Mouse (Mus musculus) R1 (cell line): ENCODE data around the gene Prss53.

Experiments used
- DNase-seq: peaks from one replicate; pipeline ENCODE4 v3.0.0-alpha.2; 2018; ENCODE audit warnings: low read depth, low spot score

The Prss53 gene

GRCm38 (mm10) chr7:127890798-127891197, at the start of gene Prss53:
TSS of gene Prss53 (minus strand) at chr7:127890970.
- no peak for DNase-seq

GRCm38 (mm10) chr7:127936216-127936884, 45.6 kb upstream of the Prss53 start:
- DNase-seq = peak; percentile 25

- peak; percentile 82 for DNase-seq
These were observed 45.0 kb upstream of the Prss53 start for GRCm38 (mm10) chr7:127935748-127936159.

- DNase-seq = peak; percentile 98
These were observed 44.4 kb upstream of the Prss53 start for GRCm38 (mm10) chr7:127935028-127935722.

- no peak for DNase-seq
These were observed 43.3 kb upstream of the Prss53 start for GRCm38 (mm10) chr7:127934075-127934474.

GRCm38 (mm10) chr7:127932273-127933031, 41.7 kb upstream of the Prss53 start:
- peak; percentile 93 for DNase-seq

- peak; percentile 86 for DNase-seq
These were observed 40.8 kb upstream of the Prss53 start for GRCm38 (mm10) chr7:127931351-127932135.

- no peak for DNase-seq
These were observed 39.9 kb upstream of the Prss53 start for GRCm38 (mm10) chr7:127930636-127931035.

- peak; percentile 47 for DNase-seq
These were observed 39.2 kb upstream of the Prss53 start, which contains the start of gene Prss8 for GRCm38 (mm10) chr7:127929923-127930322. TSS of gene Prss8 (minus strand) at chr7:127930104.

GRCm38 (mm10) chr7:127928596-127928995, 37.8 kb upstream of the Prss53 start:
- DNase-seq = peak; percentile 35

- DNase-seq = no peak
These were observed 37.0 kb upstream of the Prss53 start for GRCm38 (mm10) chr7:127927726-127928125.

- DNase-seq = peak; percentile 20
These were observed 36.1 kb upstream of the Prss53 start for GRCm38 (mm10) chr7:127926846-127927245.

- no peak for DNase-seq
These were observed 35.3 kb upstream of the Prss53 start for GRCm38 (mm10) chr7:127926066-127926465.

GRCm38 (mm10) chr7:127925252-127925651, 34.5 kb upstream of the Prss53 start:
- peak; percentile 72 for DNase-seq

- DNase-seq = no peak
These were observed 32.9 kb upstream of the Prss53 start for GRCm38 (mm10) chr7:127923714-127924113.

- DNase-seq = no peak
These were observed 31.9 kb upstream of the Prss53 start for GRCm38 (mm10) chr7:127922451-127923275.

GRCm38 (mm10) chr7:127921516-127921915, 30.7 kb upstream of the Prss53 start:
- DNase-seq = peak; percentile 81

- DNase-seq = peak; percentile 74
These were observed 28.5 kb upstream of the Prss53 start for GRCm38 (mm10) chr7:127919290-127919689.

GRCm38 (mm10) chr7:127918203-127918602, 27.4 kb upstream of the Prss53 start:
- peak; percentile 89 for DNase-seq

GRCm38 (mm10) chr7:127915293-127915692, 24.5 kb upstream of the Prss53 start:
- no peak for DNase-seq

GRCm38 (mm10) chr7:127912938-127913337, 22.2 kb upstream of the Prss53 start:
- no peak for DNase-seq
